Mouse (Mus musculus) bone marrow, adult 2 months (tissue): ENCODE results near the gene Rpgrip1.

Source experiments
- CTCF ChIP-seq: fragments of 200-500 bp; IDR thresholded peaks from 2 replicates; pipeline ENCODE4 v1.5.1; 2011; ENCODE audit warnings: low read length, control low read depth; ENCODE audit not compliant: control insufficient read depth, insufficient read depth
- POLR2A ChIP-seq: fragments of 200-500 bp; IDR thresholded peaks from 2 replicates; pipeline ENCODE4 v1.6.1; 2011; ENCODE audit warnings: low read depth, mild to moderate bottlenecking, control low read depth, low read length, borderline replicate concordance; ENCODE audit not compliant: control insufficient read depth

DNA sequence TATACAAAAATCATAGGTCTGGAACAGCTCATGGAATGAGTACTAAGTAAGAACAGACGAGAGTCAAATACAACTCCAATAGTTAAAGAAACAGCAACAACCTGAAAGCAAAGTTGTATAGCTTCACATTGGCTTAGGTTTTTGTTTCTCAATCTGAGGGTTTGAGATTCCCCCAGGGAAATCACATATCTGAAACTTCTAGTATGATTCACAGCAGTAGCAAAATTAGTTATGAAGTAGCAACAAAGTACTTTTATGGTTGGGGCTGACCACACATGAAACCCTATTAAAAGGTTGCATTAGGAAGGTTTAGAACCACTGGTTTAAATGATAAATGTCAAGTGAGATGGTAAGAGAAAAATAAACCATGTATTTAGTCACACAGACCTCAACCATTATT, 16.0 kb upstream of the Rpgrip1 start:
- TF ChIP-seq CTCF (no peak), POLR2A (no peak)
